Mouse (Mus musculus) liver, adult 2 months (tissue): ENCODE measurements around the gene Plpp1. TPM values are rescaled to one million over a fixed set of nuclear protein-coding genes. Genes with fewer than 3 reads are reported as not detected.
A peak's percentile ranks its signal among the peaks of the same experiment; 100 is the strongest.

Experiments used
- DNase-seq: peaks from one replicate; pipeline ENCODE4 v3.0.0-alpha.2; 2011; ENCODE audit warnings: low read depth, low spot score; ENCODE audit errors: extremely low read depth
- H3K27ac ChIP-seq: fragments of 200-500 bp; replicated peaks from 2 replicates; pipeline ENCODE4 v1.5.1; 2012; ENCODE audit warnings: low read depth, mild to moderate bottlenecking, control low read depth, inconsistent platforms, low read length; ENCODE audit not compliant: insufficient read depth
- H3K27me3 ChIP-seq: fragments of 200-500 bp; 2 replicates; pipeline ENCODE4 v1.6.1; 2012; ENCODE audit warnings: mild to moderate bottlenecking, moderate library complexity, low read length, inconsistent platforms; ENCODE audit not compliant: control insufficient read depth, insufficient read depth
- H3K36me3 ChIP-seq: fragments of 200-500 bp; 2 replicates; pipeline ENCODE4 v1.6.1; 2012; ENCODE audit warnings: low read length, inconsistent platforms; ENCODE audit not compliant: control insufficient read depth, insufficient read depth
- H3K4me1 ChIP-seq: fragments of 200-500 bp; 2 replicates; pipeline ENCODE4 v1.6.1; 2011; ENCODE audit warnings: low read length; ENCODE audit not compliant: control insufficient read depth, insufficient read depth
- H3K4me3 ChIP-seq: fragments of 200-500 bp; 2 replicates; pipeline ENCODE4 v1.5.1; 2011; ENCODE audit warnings: low read depth, mild to moderate bottlenecking, control low read depth, low read length, moderate library complexity; ENCODE audit not compliant: insufficient read depth
- H3K79me2 ChIP-seq: fragments of 200-500 bp; 2 replicates; pipeline ENCODE4 v1.6.1; 2012; ENCODE audit warnings: inconsistent platforms, mild to moderate bottlenecking, low read length, moderate library complexity; ENCODE audit not compliant: control insufficient read depth, insufficient read depth
- H3K9ac ChIP-seq: fragments of 200-500 bp; 2 replicates; pipeline ENCODE4 v1.6.1; 2012; ENCODE audit warnings: low read depth, mild to moderate bottlenecking, control low read depth, inconsistent platforms, low read length
- CTCF ChIP-seq: fragments of 200-500 bp; IDR thresholded peaks from 2 replicates; pipeline ENCODE4 v1.5.1; 2011; ENCODE audit warnings: low read depth, low read length, control low read depth
- POLR2A ChIP-seq: fragments of 200-500 bp; IDR thresholded peaks from 2 replicates; pipeline ENCODE4 v1.6.1; 2011; ENCODE audit warnings: low read length, control low read depth; ENCODE audit not compliant: insufficient read depth; ENCODE audit errors: extremely low read depth
- WGBS: fragments of 180-500 bp; shearing (Covaris S2); methylation state at CpG from one replicate; pipeline ENCODE4 v1.1.7; 2018; 5-methylcytosine and 5-hydroxymethylcytosine counted together
- polyA plus RNA-seq: library from polyadenylated mRNA; depleted of rRNA; stranded (reverse); fragments of >200 nt; gene quantifications from 2 replicates; pipeline ENCODE4 v1.2.3, GENCODE M21; 2012
- total RNA-seq: library from RNA; depleted of rRNA; stranded (reverse); fragments of >200 nt; gene quantifications from 2 replicates; pipeline ENCODE4 v1.2.3, GENCODE M21; 2014

Plpp1 gene
- total and polyA plus RNA-seq, 2 experiments, result 13.4 to 24.3 TPM

GRCm38 (mm10) chr13:112791906-112792305, 8.7 kb upstream of the Plpp1 start:
- Histone ChIP-seq H3K27ac (no peak overlapping the region), H3K4me3 (no peak overlapping the region), H3K36me3 (no peaks in the 10 kb centered on the region), H3K27me3 (no peaks in the 10 kb centered on the region), H3K79me2 (no peaks in the 10 kb centered on the region), H3K9ac (no peak overlapping the region), H3K4me1 (no peaks in the 10 kb centered on the region)
- no peak for DNase-seq
- WGBS, result 79% methylated on average over 5 of the region's 5 CpGs
- TF ChIP-seq CTCF (no peak), POLR2A (no peak)

GRCm38 (mm10) chr13:112798243-112798952, 2.2 kb upstream of the Plpp1 start:
- Histone ChIP-seq H3K9ac (no peak overlapping the region), H3K27ac (no peak overlapping the region), H3K79me2 (no peaks in the 10 kb centered on the region), H3K4me1 (no peaks in the 10 kb centered on the region), H3K4me3 (no peak overlapping the region), H3K27me3 (no peaks in the 10 kb centered on the region), H3K36me3 (no peaks in the 10 kb centered on the region)
- no peak for DNase-seq
- WGBS, result 96% methylated on average over 9 of the region's 9 CpGs
- TF ChIP-seq POLR2A (no peak), CTCF (no peak)

DNA sequence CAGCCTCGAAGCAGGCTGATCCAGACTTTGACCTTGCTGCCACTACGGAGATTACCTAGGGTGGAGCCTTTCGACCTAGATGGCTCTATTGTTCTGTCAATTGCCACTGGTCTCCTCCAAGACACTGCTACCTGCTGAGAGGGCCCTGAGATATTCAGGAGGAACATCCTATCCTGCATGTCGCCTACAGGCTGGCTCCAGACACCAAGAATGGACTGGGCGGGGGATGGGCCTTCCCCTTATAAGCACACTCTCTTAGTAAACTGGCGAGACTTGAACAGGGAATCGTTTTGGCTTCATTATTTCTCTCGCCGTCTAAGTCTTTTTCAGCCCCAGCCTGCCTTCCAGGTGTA, 1.7 kb upstream of the Plpp1 start:
- Histone ChIP-seq H3K27me3 (no peaks in the 10 kb centered on the region), H3K27ac (no peak overlapping the region)

DNA sequence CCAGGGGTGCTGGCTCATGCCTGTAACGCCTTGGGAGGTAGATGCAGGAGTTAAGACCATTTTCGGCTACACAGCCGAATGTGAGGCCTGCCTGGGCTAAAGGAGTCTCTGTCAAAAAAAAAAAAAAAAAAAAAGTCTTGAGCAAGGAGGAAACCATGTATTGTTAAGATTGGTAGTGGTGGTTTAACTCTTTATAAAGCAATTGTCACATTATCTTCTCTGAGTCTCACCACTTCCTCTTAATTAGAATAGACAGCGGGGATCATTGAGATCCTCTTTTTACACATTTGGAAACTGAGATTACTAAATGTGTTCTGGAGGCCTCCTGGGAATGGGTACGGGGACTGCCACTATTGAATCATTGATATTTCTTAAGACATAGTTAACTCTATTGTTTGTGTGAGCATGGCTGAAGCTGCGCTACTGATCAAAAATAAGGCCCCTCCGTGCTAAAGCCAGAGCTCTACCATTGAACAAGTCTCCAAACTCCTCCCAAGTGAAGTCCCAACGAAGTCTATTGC, 811 bp upstream of the Plpp1 start:
- Histone ChIP-seq H3K4me1 (no peaks in the 10 kb centered on the region), H3K27ac (no peak overlapping the region), H3K79me2 (no peaks in the 10 kb centered on the region), H3K27me3 (no peaks in the 10 kb centered on the region), H3K9ac (no peak overlapping the region), H3K4me3 (no peak overlapping the region), H3K36me3 (no peaks in the 10 kb centered on the region)
- 76% methylated on average over 8 of the region's 8 CpGs for WGBS
- peak; percentile 11 for DNase-seq
- TF ChIP-seq CTCF, result no peak
- no peak for TF ChIP-seq POLR2A

More for the DNA sequence above, 1.7 kb upstream of the Plpp1 start:
- WGBS, result 77% methylated on average over 9 of the region's 9 CpGs
- H3K79me2 ChIP-seq, result no peaks in the 10 kb centered on the region
- H3K9ac ChIP-seq, result no peak overlapping the region
- H3K4me1 ChIP-seq, result no peaks in the 10 kb centered on the region
- TF ChIP-seq POLR2A (no peak), CTCF (no peak)
- H3K4me3 ChIP-seq, result no peak overlapping the region
- H3K36me3 ChIP-seq, result no peaks in the 10 kb centered on the region
- no peak for DNase-seq

DNA sequence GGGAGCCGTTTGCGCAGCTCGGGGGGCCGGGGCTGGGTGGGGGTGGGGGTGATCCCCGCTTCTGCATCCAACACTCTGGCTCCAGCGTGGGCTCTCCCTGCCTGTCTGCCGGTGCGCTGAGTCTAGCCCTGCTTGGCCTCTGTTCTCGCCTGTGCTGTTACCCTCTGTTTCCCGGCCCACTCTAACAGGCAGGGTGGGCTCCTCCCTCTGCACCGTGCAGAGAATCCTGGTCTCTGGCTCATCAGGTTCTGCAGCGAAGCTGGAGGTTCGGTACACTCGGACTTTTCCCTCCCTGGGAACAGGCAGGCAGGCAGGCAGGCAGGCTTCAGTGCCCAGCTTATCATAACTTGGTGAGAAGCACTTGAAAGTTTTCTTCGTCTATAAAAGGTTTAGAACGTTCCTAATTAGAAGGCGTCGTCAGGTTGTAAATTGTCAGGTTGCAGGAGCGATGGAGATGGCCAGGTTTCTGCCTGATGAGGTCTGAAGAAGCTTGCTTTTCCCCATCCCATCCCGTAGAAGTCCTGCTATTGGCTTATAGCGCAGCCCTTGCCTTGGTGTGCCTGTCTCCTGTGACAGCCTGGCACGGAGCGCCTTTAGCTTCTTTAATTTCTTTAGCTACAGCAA, 901 bp downstream of the Plpp1 start:
- peak overlapping the region; percentile 88 for H3K4me3 ChIP-seq
- WGBS, result under 1% methylated on average over 23 of the region's 23 CpGs
- H3K27me3 ChIP-seq, result no peaks in the 10 kb centered on the region
- H3K27ac ChIP-seq, result peak overlapping the region; percentile 4; the same call in 1 of the 2 replicates
- peak; percentile 7 for DNase-seq
- H3K9ac ChIP-seq, result peak overlapping the region; percentile 80
- H3K79me2 ChIP-seq, result no peaks in the 10 kb centered on the region
- TF ChIP-seq POLR2A, result no peak
- no peak for TF ChIP-seq CTCF
- peaks cover 3% of the 10 kb centered on the region; the same call in 1 of the 2 replicates for H3K4me1 ChIP-seq
- H3K36me3 ChIP-seq, result peaks cover 8% of the 10 kb centered on the region

DNA sequence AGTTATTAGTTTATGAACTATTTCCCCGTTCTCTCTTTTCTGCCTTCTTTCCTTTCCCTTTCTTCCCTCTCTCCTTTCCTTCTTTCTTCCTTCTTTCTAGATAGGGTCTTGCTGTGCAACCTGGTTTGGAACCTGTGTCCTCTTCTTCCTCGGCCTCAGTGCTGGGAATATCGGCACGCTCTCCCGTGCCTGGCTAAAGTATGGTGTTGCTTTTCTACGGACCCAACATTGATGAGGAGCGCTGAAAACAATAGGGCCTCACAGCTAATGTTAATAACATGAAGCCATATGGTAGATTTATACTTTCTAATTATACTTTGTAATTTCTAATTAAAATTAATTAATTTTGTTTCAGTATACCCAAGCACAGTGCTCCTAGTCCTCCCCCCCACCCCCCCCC, 2.5 kb downstream of the Plpp1 start:
- H3K27ac ChIP-seq, result no peak overlapping the region
- peaks cover 3% of the 10 kb centered on the region; the same call in 1 of the 2 replicates for H3K4me1 ChIP-seq
- H3K9ac ChIP-seq, result peak overlapping the region; percentile 16; the same call in 1 of the 2 replicates
- DNase-seq, result no peak
- H3K79me2 ChIP-seq, result no peaks in the 10 kb centered on the region
- no peaks in the 10 kb centered on the region for H3K27me3 ChIP-seq
- no peak overlapping the region for H3K4me3 ChIP-seq
- H3K36me3 ChIP-seq, result peaks cover 8% of the 10 kb centered on the region
- TF ChIP-seq CTCF (no peak), POLR2A (no peak)
- WGBS, result 89% methylated on average over 7 of the region's 7 CpGs
